15 mouse cellular contexts compared by ENCODE assay signal in genomic region chr15:96877931-96878330, GRCm38 (mm10).
"Had no signal": no experiment of that assay in that cellular context is flagged by ENCODE, and none has a peak within 500 bp of the region (broad histone marks: within the 10 kb centered on the region; RNA-seq: fewer than 3 reads in every experiment).

No protein-coding gene starts in this region.

- H3K36me3 ChIP-seq: liver, embryonic 13.5 days; midbrain, embryonic 13.5 days; neural tube, embryonic 15.5 days had no signal

- DNase-seq: kidney, adult 9 months; kidney, postnatal 36 days; left cerebral cortex, postnatal 4 days; liver, embryonic 13.5 days; liver, postnatal 0 days; right cerebral cortex, adult 18-20 months; right cerebral cortex, postnatal 25 days; thymus, adult 18-20 months; thymus, postnatal 14 days had no signal

- H3K27me3 ChIP-seq: liver, embryonic 13.5 days; midbrain, embryonic 13.5 days; neural tube, embryonic 15.5 days had no signal

- H3K27ac ChIP-seq: kidney, postnatal 0 days; layer of hippocampus, adult 2 months; liver, embryonic 13.5 days; midbrain, embryonic 13.5 days; neural tube, embryonic 15.5 days had no signal

- ATAC-seq: intestine, postnatal 0 days; liver, postnatal 0 days; midbrain, embryonic 13.5 days had no signal

- H3K9me3 ChIP-seq: liver, embryonic 13.5 days; midbrain, embryonic 13.5 days; neural tube, embryonic 15.5 days had no signal

- H3K9ac ChIP-seq: liver, embryonic 13.5 days; liver, postnatal 0 days; midbrain, embryonic 13.5 days; neural tube, embryonic 15.5 days had no signal

- H3K4me1 ChIP-seq: liver, embryonic 13.5 days; midbrain, embryonic 13.5 days; neural tube, embryonic 15.5 days had no signal

- H3K4me2 ChIP-seq: liver, embryonic 13.5 days; midbrain, embryonic 13.5 days; neural tube, embryonic 15.5 days had no signal

- H3K4me3 ChIP-seq: layer of hippocampus, adult 2 months; liver, embryonic 13.5 days; midbrain, embryonic 13.5 days; myocyte; neural tube, embryonic 15.5 days had no signal
